Mouse (Mus musculus) forebrain, embryonic 15.5 days (tissue): Measurements from ENCODE around the gene Ypel5. TPM values are rescaled to one million over a fixed set of nuclear protein-coding genes. Genes with fewer than 3 reads are reported as not detected.

Experiments used
- ATAC-seq: fragments of 200-750 bp; cut with Nextera tagmentation; replicated peaks from 2 replicates; pipeline ENCODE4 v1.8.0; 2017; ENCODE audit warnings: mild to moderate bottlenecking, moderate TSS enrichment, moderate library complexity
- H3K27ac ChIP-seq: fragments of 300-500 bp; sonication (generic); replicated peaks from 2 replicates; pipeline ENCODE4 v1.5.1; 2015; ENCODE audit warnings: mild to moderate bottlenecking, inconsistent platforms
- H3K27me3 ChIP-seq: fragments of 300-500 bp; sonication (generic); 2 replicates; pipeline ENCODE4 v1.6.1; 2015; ENCODE audit warnings: inconsistent platforms
- H3K36me3 ChIP-seq: fragments of 300-500 bp; sonication (generic); 2 replicates; pipeline ENCODE4 v1.6.1; 2015; ENCODE audit warnings: mild to moderate bottlenecking, inconsistent platforms
- H3K4me1 ChIP-seq: fragments of 300-500 bp; sonication (generic); 2 replicates; pipeline ENCODE4 v1.6.1; 2015; ENCODE audit warnings: inconsistent platforms
- H3K4me2 ChIP-seq: fragments of 300-500 bp; sonication (generic); replicated peaks from 2 replicates; pipeline ENCODE4 v1.6.1; 2015; ENCODE audit warnings: mild to moderate bottlenecking, inconsistent platforms
- H3K4me3 ChIP-seq: fragments of 300-500 bp; sonication (generic); 2 replicates; pipeline ENCODE4 v1.5.1; 2015; ENCODE audit warnings: mild to moderate bottlenecking, inconsistent platforms
- H3K9ac ChIP-seq: fragments of 300-500 bp; sonication (generic); replicated peaks from 2 replicates; pipeline ENCODE4 v1.6.1; 2015; ENCODE audit warnings: mild to moderate bottlenecking, inconsistent platforms
- H3K9me3 ChIP-seq: fragments of 300-500 bp; sonication (generic); 2 replicates; pipeline ENCODE4 v1.6.1; 2016; ENCODE audit warnings: inconsistent platforms
- WGBS: fragments of 180-500 bp; shearing (Covaris S2); methylation state at CpG from one replicate; pipeline ENCODE4 v1.1.7; 2015; ENCODE audit warnings: mixed read lengths; 5-methylcytosine and 5-hydroxymethylcytosine counted together
- polyA plus RNA-seq: library from polyadenylated mRNA; unstranded; fragments of >200 nt; fragmentation: Nextera tagmentation; extraction: Ambion mirVana; gene quantifications from 2 replicates; pipeline ENCODE4 v1.2.1, GENCODE M21; 2015

Ypel5 gene
- polyA plus RNA-seq, 1 experiment from 2014 or later, result 114 TPM

DNA sequence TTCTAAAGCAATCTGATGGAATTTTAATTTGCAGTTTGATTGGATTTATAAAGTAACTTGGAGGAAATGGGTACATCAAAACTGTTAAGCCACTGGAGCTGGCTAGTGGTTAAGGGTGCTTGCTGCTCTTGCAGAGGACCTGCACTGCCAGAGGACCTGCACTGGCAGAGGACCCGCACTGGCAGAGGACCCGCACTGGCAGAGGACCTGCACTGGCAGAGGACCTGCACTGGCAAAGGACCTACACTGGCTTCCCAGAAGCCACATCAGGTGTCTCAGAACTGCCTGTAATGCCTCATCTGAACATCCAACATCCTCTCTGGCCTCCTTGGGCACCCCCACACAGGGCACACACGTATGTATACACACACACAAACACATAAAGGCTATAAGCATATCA is 59.3 kb downstream of the Ypel5 start:
- 91% methylated on average over 3 of the region's 3 CpGs for WGBS
- peaks cover under 1% of the 10 kb centered on the region; the same call in 1 of the 2 replicates for H3K4me1 ChIP-seq
- no peaks in the 10 kb centered on the region for H3K36me3 ChIP-seq
- no peak for ATAC-seq
- H3K9ac ChIP-seq, result no peak overlapping the region
- no peak overlapping the region for H3K27ac ChIP-seq
- H3K9me3 ChIP-seq, result no peaks in the 10 kb centered on the region
- H3K4me2 ChIP-seq, result no peak overlapping the region
- H3K4me3 ChIP-seq, result no peak overlapping the region
- no peaks in the 10 kb centered on the region for H3K27me3 ChIP-seq

- H3K9ac ChIP-seq, result no peak overlapping the region
- no peak overlapping the region for H3K4me2 ChIP-seq
- WGBS, result 90% methylated on average over 7 of the region's 7 CpGs
- H3K27ac ChIP-seq, result no peak overlapping the region
- H3K27me3 ChIP-seq, result no peaks in the 10 kb centered on the region
- no peaks in the 10 kb centered on the region for H3K4me1 ChIP-seq
- ATAC-seq, result no peak
- H3K36me3 ChIP-seq, result no peaks in the 10 kb centered on the region
- no peaks in the 10 kb centered on the region for H3K9me3 ChIP-seq
- no peak overlapping the region for H3K4me3 ChIP-seq
Measured at GRCm38 (mm10) chr17:72897076-72897475, 60.8 kb downstream of the Ypel5 start.

DNA sequence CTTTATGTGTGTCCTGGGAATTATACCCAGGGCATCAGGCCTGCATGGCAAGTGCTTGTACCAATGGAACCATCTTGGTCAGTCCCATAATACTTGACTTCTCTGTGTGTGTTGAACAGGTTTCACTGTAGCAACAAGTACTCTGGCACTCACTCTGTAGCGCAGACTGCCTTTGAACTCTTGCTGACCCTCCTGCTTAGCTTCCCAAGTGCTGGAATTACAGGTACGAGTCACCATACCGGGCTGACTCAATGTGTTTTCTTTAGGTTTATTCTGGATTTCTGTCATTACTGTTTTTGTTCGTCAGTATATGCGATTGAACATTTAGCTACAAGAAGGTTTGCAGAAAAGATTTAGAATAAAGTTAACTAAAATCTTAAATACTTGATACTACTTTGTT is 61.7 kb downstream of the Ypel5 start:
- WGBS, result 92% methylated on average over 5 of the region's 5 CpGs
- H3K4me2 ChIP-seq, result no peak overlapping the region
- no peak for ATAC-seq

GRCm38 (mm10) chr17:72898775-72899174 is 62.5 kb downstream of the Ypel5 start:
- Histone ChIP-seq H3K27me3 (no peaks in the 10 kb centered on the region), H3K9me3 (no peaks in the 10 kb centered on the region), H3K9ac (no peak overlapping the region), H3K4me2 (no peak overlapping the region), H3K4me1 (no peaks in the 10 kb centered on the region), H3K4me3 (no peak overlapping the region), H3K27ac (no peak overlapping the region), H3K36me3 (no peaks in the 10 kb centered on the region)
- ATAC-seq, result no peak
- 68% methylated on average over 3 of the region's 3 CpGs for WGBS

More for the DNA sequence above, 61.7 kb downstream of the Ypel5 start:
- H3K27me3 ChIP-seq, result no peaks in the 10 kb centered on the region
- no peaks in the 10 kb centered on the region for H3K4me1 ChIP-seq
- H3K9me3 ChIP-seq, result no peaks in the 10 kb centered on the region
- no peaks in the 10 kb centered on the region for H3K36me3 ChIP-seq
- H3K27ac ChIP-seq, result no peak overlapping the region
- no peak overlapping the region for H3K4me3 ChIP-seq
- H3K9ac ChIP-seq, result no peak overlapping the region

Other genes starting within 250 kb of the Ypel5 start
- 2.6 and 2.7 TPM in 2 replicates for gene Alk, start 231.8 kb upstream of the Ypel5 start, polyA plus RNA-seq
- gene Lbh, start 81.9 kb downstream of the Ypel5 start, polyA plus RNA-seq, result 4.5 and 4.6 TPM in 2 replicates